Mouse (Mus musculus) spleen, postnatal 36 days (tissue): ENCODE measurements at regions not wholly inside any gene's neighbourhood (a gene's known extent, or its start where the extent isn't known, plus 50 kb on each side); places are given as distances from the start of the nearest gene placed in this dataset.
"Not testable (repeated sequence)": the region's sequence is repeated elsewhere in the genome, so short reads cannot be mapped to it uniquely, and the experiment has no call there.

ENCODE experiments used
- DNase-seq, 2 experiments: peaks; one replicate each; pipeline ENCODE4 v3.0.0; 2022; ENCODE audit warnings: low spot score in 2 of 2, mixed read lengths in 1 of 2

DNA sequence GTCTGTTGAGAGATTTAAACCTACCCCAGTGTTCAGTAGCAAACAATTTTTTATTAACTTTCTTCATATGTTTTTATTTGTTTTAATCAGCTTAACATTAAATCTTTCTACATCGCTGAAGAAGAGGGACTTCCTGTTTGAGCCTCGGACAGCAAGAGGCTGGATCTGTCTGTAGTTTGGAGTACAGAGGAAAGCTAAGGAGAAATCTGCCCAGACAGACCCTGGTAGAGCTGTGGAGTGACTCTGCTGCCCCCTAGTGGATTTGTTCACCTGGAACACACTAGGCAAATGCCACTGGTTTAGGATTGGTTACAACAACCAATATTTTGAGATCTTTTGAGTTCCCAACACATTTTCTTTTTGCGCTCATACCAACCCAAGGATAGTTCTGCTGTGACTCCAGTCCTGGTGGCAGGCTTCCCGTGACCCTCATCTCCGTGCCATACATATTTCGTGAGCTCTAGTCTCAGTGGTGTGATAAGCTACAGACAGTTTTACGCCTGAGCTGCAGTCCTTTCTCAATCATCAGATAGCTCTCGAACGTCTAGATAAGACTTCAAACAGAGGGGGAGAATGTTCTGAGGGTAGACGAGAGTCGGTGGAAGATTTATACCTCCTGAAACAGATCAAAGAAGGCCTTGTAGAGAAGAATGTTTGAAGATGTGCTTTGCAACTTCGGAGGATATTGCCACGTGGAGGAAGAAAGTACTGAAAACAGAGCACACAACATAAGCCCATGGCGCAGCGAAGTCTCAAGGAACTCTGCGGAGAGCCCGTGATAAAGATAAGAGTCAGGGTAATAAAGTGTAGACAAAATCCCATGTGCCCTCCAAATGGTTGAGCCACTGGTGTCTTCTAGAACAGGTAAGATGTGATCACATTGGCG, 119.0 kb upstream of the Nabp1 start:
- DNase-seq, result peak; percentile 57 to 67

DNA sequence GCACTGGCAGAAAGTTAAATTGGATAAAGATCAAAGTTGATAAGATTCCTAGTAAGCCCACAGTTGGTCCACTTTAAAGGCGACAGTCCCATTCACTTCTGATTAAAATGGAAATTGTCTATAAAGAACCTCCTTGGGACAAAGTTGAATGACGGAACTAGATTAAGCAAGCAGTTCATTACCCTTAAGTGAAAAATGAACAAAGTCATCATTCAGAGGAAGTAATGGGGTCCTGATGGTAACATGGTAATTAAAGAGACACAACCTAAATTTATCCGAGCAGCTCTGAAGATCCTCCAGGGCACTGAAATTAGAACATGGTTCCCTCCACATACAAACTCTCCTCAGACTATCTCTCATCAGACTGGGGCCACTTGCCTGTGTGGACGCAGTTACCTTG, 116.4 kb upstream of the Nabp1 start:
- DNase-seq, result no peak

DNA sequence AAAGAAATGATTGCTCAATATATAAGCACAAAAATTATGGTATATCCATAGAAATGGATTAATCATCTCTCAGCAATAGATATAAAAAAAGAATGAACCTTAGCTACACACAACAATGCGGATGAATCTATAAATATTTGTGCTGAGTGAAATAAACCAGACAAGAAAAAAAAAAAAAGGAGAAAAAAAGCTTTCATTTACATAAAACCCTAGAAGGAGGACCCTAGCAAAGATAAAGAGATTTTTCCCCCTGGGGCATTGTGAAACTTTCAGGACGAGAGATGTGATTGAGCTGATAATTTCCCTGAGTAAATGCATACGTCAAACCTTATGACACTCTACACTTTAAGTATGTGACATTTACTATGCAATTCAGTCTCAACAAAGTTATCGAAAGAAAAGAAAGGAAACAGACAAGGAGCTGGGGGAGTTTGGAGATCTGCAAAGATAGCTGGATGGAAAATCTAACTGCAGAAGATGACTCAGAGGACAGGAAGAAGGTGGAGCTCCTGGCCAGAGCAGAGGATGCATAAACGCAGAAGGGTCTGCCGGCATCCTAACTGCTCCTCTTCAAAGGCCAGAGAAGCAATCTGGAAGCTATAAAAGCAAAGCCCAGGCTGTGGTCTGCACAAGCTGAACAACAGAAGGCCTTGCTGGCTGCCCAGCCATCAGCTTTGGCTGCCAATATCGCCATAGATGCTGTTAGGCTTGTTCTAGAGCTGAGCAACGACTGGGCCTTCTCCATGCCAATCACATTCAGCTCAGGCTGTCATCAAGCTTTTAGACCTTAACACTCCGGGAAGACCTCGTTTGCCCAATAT, 115.6 kb upstream of the Nabp1 start:
- DNase-seq, result no peak

DNA sequence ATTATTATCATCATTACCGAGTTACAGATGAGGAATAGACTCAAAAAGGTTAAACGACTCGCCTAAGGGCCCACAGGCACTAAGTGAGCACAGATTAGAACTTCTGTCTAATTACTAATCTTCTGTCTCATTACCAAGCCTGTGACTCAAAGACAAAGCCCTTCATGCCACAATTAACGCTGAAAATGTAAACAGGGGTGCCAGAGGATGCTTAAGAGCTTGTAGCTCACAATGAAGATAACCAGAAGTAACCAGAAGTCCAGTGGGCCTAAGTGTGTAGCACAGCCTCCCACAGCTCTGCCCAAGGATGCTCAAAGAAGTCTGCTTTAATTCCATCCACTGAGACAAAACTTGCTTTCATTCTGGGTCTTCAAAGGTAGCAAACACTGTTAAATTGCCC, 113.7 kb upstream of the Nabp1 start:
- no peak for DNase-seq

DNA sequence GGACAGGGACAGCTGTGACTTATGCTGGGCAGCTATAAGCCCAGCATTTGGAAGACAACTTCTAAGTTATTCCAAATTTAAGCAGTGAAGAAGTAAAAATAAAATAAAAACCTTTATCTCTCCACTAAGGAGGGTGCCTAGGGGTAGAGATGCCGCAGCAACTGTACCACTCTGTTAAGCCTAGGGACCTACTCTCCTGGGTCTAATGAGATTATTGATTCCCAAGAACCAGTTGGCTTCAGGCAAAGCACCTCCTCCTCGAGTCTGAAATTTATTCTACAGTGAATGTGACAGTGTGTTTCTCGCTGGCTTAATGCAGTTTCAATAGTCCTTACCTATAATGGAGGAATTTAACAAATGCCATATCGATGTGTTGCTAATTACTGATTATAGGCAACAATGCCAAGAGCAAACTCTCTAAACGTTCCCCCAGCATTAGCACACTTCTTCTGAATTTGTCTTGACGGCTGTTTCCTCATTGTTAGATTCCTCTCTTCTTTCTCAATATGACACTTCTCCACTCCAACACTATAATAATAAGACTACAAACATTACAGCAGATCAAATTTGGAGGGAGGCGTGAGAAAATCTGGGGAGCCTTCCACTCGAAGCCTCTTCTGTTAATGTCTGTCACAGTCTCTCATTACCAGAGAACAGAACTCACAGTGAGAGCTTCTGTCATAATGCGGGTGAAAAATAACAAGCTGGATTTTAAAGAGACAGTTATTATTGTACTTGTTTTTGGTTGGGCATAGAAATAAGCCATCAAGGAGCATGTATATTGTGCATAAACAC, 112.6 kb upstream of the Nabp1 start:
- no peak for DNase-seq

DNA sequence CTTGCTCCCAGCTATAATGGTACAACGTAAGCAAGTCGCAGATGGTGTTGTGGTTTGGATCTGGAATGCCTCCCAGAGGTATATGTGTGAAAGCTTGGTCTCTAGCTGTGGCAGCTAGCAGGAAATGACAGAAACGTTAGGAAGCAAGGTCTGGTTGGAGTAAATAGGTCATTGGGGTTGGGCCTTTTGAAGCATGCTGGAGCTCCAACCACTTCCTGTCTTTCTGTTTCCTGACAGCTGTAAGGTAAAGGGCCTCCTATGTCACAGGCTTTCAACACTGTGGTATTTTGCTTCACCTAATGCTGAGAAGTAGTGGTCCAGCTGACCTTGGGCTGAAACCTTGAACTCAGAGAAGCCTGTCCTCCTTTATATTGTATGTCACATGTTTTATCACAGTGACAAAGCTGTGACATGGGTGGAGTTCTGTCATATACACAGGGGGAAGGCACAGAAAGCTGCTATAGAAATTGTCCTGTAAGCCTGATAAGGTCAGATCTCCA, 106.8 kb upstream of the Nabp1 start:
- DNase-seq, result peak; percentile 70 to 75

DNA sequence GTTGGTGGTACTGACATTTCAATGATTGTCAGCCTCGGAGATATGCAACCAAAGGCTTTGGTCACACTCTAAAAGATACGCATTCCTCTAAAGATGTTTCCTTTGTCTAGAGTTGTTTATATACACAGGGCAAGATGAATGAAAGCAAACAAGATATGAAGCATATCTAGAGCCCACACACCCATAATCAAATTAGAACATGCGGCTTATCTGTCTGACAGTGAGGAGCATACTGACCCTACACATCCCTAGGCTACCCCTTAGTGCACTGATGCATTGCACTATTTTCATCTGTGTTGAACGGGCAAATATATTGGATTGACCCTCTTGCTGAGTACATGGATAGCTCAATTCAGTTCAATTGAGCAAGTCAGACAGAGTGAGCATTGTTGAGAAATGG, 105.6 kb upstream of the Nabp1 start:
- DNase-seq, result no peak

DNA sequence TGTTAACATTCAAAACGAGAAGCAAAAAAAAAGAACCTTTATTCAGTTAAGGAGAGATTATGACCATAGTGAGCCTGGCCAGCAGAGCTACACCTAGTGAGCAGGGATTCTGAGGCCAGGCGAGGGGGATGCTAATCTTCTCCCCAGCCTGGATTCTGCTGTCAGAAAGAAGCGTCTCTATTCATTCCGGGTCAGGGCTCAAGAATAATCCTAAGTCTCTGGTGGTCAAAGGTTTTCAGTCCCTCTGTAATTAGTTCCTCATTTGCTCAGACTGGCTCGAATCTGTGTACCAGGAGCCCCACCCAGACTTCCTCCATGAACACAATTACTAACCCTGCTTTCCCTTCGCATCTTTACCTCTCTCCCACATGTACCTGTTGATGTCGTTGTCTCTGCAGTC, 101.8 kb upstream of the Nabp1 start:
- no peak for DNase-seq

DNA sequence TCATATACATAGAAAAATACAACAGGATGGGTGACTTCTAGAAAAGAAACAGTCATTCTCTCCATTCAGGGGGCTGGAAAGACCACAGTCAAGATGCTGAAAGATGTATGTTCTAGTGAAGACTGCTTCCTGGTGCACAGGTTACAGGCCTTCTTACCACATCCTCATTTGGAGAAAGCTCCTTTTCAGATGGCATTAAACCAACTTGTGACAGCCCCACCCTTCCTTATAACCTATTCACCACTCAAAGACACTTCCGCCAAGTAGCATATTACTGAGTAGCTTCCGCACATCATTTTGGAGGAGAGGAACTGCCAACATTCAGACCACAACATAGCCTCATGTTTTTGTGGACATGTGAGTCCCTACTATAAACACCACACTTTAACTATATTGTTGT, 99.5 kb upstream of the Nabp1 start:
- peak; percentile 34 to 49 for DNase-seq

DNA sequence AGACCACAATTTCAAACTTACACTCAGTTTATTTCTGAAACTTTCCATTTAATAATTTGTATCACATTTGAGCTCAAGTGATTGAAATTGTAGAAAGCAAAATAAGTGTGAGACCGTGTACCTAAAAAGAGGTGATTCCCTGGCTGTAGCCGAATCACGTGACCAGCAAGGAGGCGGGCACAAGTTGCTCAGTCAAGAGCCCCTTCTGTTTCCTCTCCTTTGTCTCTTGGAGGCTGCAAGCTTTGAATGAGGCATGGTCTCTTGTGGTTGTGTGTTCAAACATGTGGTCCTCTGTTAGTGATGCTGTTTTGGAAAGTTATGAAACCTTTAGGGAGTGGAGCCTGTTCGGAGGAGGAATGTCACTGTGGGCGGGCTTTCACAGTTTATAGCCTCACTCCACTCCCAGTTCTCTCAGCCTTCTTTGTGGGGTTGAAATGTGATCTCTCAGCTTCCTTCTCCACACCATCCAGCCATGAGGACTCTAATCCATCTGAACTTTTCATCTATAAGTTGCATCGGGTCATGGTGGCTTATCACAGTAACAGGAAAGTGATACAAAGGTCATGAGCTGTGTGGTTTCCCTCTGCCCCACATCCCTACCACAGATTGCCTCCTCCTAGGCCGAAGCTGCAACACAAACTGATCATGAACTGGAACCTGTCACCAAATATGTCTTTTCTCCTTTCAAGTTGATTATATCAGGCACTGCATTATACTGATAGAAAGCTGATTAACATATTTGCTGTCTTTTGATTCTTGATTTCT, 94.3 kb upstream of the Nabp1 start:
- DNase-seq, result no peak

DNA sequence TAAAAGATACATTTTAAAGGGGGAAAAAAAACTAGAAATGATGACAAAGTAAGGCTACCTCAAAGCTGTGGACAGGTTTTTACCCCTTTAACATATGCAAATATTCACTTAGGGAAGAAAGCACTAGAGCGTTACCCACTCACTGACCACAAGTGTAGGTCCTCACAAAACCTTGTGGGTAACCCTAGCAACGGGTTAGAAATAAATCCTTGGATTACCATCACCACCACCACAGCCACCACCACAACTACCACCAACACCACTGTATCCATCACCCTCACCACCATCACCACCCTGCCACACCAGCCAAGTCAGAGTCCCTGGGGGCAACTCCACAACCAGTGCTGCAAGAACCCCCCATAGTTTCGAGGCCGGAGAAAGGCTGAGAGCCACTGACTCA, 91.4 kb upstream of the Nabp1 start:
- no peak for DNase-seq

DNA sequence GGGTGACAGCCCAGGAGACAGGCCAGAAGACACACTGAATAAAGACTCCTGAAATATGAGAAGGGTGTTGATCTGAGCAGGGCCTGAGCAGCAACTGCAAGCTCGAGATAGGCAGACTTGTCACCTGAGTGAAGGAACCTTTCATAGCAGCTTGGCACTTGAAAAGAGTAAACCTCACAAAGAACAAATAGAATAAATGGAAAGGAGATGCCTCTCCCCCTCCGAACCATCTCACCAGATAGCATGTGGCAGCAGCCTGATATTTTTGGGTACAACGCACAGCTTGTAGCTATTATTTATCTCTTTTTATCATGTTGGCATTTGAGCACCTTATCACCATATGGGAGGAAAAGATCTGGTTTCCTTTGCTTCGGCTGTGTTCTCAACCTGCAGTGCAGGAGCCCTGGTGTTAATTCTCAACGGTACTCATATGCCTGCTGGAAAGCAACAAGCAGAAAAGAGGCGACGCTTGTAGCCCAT, 88.0 kb upstream of the Nabp1 start:
- DNase-seq, result no peak

DNA sequence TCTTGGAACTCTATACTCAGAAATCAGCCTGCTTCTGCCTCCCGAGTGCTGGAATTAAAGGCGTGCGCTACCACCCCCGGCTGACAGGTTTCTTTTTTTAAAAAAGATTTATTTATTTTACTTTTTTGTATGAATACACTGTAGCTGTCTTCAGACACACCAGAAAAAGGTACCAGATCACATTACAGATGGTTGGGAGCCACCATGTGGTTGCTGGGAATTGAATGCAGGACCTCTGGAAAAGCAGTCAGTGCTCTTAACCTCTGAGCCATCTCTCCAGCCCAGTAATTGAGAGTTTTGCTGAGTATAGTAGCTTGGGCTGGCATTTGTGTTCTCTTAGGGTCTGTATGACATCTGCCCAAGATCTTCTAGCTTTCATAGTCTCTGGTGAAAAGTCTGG, 78.4 kb upstream of the Nabp1 start:
- not testable (repeated sequence) for DNase-seq

DNA sequence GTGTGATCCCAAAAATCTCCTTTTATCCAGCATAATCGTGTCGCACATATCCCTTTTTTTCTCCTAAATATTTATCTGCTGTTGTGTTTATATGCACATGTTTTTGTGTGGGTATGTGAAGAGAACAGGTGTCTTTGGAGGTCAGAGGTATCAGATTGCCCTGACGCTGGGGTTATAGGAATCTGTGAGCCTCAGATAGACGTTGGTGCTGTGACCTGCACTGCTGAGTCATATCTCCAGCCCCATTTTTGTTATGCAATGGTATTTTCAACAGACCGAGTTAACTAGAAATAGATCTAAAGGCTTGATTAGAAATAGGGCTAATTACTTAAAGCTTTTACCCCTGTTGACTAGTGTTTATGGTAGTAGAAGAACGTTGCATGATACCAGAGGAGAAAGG, 75.5 kb upstream of the Nabp1 start:
- DNase-seq, result no peak

DNA sequence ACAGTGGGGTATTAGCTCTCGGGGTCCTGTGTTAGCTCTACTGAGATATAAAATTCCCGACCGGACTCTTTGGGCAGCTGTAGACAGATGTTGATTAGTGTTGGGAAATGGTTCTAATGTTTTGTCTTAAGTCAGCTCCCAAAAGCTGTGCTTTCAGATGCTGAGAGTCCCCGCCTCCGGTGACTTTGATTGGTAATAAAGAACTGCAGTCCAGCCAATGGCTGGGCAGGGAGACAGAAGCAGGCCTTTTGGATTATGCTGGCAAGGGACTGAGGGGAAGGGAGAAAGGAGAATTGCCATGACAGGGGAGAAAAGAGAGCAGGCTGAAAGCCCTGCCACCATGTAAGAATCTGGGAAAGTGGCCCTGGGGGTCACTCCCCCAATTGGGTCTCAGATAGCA, 73.4 kb upstream of the Nabp1 start:
- no peak for DNase-seq

DNA sequence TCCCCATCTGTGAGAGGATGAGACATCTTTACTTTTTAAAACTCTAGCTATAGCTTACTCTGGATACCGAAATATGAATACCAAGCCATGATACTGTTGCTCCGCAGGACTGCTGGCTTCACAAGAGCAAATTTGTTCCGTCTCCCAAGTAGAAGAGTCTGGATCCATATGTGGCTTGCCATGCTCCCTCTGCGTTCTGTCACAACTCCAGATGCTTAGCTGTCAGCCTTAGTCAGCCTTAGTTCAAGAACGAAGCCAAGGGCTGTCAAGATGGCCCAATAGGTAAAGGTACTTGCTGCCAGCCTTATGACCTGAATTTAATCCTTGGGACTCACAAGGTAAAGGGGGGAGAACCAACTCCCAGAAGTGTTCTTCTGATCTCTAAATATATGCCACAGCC, 64.6 kb upstream of the Nabp1 start:
- no peak for DNase-seq

DNA sequence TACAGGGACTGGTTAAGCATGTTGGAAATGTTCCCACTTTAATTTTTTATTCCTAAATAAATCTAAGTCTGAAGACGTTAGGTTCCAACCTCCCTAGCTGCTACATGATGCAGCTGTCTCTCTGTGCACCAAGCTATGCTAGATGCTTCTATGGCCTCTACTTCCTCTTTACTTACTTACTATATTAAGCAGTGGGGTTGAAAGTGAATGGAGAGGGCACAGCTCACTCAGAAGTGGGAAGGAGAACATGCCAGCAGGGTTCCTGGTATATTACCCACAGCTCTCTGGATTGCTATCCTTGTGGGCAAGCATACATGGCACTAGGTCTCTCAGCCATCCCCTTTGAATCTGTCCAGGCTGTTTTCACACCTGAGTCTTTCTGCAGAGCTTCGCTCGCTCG, 61.4 kb upstream of the Nabp1 start:
- peak in 1 of 2 experiments; percentile 18 for DNase-seq

DNA sequence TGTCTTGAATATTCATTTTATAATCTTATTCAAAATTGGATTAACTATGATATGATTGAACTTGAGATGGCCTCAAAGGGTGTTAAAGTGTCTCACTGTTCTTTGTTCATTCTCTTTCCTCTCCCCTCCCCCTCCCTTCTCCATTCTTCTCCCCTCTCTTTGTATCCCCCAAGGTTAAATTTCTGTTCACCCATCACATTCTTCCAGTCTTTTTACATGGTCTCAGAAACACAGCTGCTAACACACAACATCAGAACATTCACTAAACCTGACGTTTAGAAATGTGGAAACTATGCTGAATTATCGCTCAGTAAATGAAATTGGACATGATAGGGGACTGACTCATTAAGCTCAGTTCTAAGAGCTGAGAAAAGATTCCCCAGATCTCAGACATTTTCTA, 60.6 kb upstream of the Nabp1 start:
- DNase-seq, result no peak

DNA sequence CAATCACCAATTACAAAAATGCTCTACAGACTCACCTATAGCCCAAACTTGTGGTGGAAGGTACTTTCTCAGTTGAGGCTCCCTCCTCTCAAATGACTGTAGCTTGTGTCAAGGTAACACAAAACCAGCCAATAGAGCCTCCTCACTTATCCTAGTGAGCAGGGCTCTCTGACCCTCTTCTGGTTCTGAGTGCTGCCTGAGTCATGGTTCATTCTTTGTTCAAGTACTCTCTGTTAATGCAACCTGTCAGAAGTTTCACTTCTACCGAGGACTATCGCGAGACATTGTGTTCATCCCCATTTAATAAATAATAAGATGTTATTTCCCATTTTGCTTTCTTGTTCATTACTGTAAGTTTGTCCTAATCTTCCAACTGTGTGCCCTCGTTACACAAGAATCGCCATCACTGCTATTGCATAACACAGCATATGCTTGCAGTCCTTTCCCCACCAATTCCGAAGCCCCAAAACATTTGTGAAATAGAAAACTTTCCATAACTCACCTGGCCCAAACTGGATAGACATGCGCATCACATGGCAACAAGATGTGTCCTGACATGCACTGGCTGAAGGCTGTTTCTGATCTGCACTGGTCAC, 59.6 kb upstream of the Nabp1 start:
- DNase-seq, result no peak

DNA sequence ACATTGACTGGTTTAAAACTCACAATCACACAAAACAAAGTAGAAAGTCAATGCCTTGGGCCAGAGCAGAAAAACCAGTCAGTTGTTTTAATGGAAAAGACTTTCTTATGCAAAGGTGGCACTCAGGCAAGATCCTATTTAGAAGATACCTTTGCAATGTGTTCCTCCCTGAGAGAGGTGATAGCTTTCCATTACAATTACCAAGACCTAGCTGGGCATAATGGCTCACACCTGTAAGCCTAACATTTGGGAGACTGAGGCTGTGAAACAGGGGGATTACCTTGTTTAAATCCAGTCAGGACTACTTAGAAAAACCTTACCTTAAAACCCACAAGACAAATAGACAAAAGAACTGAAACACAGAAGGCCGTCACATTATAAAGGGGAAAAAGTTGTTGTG, 57.9 kb upstream of the Nabp1 start:
- DNase-seq, result no peak

DNA sequence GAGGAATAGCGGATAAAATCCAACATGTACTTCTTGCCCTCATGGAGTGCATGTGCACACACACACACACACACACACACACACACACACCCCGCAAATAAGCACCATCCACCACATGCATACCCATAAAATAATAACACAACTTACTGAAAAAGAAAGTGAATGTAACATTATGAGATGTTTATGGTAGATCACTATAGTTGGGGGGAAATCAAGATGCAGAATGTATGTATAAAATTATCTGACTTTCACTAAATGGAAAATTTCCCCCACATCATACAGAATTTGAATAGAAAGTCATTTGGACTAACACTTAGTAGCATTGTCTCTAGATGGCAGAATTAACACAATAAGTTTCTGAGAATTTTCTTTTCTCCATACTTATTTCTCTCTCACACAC, 57.2 kb upstream of the Nabp1 start:
- DNase-seq, result no peak
